Mouse (Mus musculus) frontal cortex, postnatal 25 days (tissue): ENCODE measurements at regions not wholly inside any gene's neighbourhood (a gene's known extent, or its start where the extent isn't known, plus 50 kb on each side); places are given as distances from the start of the nearest gene placed in this dataset.

Experiments
- DNase-seq, 2 experiments: peaks; one replicate each; pipeline ENCODE4 v3.0.0; 2022; ENCODE audit warnings: low spot score in 2 of 2

- no peak for DNase-seq
Observed at GRCm38 (mm10) chr9:23911851-23912250, 185.9 kb upstream of the Npsr1 start.

DNA sequence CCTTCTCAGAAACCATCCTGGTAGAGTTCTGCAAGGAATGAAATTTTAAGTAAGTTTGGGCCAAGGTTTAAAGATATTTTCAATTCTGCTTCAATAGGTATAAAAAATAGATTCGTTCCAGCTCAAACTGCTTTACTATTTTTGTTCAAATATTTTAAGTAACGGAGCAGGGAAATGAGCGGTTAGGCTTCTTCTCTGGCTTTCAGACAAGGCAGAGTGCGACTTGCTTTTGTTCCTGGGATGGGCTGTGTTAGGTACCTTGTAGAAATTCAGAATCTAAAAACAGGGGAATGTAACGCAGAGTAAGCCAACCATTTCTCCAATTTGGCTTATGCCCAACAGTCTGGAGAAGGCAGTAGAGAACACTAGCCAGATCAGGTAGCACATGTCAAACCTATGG lies 180.5 kb upstream of the Npsr1 start:
- no peak for DNase-seq

DNA sequence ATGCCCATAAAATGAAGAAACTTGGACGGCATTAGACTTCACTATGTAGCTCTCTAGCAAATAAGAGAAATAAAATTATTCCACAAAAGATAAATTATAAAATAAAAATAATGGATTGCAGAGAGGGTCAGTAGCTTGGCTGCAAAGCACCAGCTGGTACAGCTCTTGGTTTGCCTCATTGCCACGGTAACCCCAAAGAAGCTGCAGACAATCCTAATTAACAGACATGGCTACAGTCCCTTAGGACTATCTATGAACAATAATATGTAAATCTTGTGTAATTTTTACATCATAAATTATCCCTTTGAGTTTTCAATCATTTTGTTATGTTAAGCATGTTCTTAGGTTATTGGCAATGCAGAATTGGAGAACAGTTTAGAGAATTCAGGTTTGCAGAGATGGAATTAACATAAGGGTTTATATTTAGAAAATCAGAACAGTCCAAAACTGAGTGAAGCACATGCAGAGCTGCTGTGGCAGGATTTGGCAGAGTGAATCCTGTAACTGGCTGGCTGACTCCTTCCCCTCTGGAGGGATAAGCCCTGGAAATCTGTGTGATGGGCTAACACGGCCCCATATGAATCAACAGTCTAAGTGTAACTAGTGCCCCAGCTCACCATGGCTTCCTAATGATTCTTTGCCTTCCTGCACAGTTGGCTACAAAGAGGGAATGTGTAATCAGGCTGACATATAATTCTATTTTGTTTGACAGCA lies 178.4 kb upstream of the Npsr1 start:
- no peak for DNase-seq

- DNase-seq: no peak
Observed at GRCm38 (mm10) chr9:23932185-23932584, 165.6 kb upstream of the Npsr1 start.

DNA sequence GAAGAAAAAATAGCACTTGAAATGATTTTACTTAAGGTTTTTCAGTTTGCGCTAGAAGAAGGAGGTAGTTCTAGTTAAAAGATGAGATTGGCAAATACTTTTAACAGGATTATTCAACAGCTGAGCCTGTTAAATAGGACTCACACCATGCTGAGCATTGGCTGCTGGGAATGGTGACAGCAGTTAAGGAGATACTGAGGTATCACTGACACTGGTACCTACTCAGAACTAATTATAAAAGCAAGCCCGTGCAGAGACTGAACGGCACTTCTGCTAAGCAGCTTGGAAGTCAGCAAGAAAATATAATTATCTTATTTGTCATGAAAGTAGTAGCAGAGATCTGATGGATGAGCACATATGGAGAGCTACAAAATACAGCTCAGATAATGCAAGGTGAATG lies 163.5 kb upstream of the Npsr1 start:
- no peak for DNase-seq

DNA sequence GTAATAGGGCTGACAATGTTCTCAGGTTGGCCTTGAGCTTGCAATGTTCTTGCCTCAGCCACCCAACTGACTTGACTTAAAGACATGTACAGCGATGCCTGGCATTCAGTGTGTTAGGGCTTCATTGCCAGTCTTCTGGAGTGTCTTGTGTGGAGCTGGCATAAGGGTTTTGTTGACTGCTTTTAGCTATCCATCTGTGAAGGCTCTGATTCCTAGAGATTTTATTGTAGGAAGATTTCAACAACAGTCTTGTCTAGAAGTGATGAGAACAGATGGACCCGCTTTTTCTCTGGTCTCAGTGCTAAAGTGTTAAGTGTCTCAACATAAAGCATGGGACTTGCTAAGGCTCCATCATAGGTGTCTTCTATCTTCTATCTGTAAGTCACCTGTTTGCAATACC lies 145.3 kb upstream of the Npsr1 start:
- peak in 1 of 2 experiments; percentile 21 for DNase-seq

DNA sequence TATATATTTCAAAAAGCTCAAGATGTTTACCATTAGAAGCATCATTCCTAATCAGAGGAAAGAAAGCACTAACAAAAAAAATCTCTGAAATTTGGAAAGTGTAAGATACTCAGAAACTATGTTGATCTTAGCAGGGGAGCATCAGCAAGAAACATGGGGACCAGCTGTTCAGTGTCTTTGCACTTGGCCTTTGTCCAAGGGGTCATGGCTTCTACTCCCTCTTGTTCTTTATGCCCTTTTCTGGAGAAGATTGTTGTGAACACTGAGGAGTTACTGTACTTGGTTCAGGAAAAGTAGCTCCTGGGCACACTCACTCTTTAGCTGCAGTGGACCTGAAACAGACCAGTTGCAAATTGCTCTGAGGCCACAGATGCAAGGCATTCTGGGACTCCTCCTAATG lies 141.2 kb upstream of the Npsr1 start:
- no peak for DNase-seq

DNA sequence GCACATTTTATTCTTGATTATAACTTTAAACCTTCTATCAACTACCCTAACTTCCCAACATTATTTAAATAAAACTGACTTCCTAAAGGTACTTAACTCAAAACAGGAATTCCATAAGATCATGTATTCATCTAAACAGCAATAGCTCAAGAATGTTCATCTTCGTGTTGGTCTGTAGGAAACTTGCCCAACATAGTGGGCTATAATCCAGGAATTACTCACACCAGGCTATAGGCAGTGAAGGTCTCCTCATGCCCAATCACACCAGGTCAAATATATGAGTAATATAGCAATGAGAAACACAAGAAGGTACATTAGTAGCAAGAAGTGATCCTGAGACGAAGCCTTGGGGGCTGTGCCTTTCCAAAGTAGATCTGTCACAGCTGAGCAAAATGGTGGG lies 128.1 kb upstream of the Npsr1 start:
- no peak for DNase-seq

- no peak for DNase-seq
Observed at GRCm38 (mm10) chr9:23973206-23973605, 124.6 kb upstream of the Npsr1 start.

DNA sequence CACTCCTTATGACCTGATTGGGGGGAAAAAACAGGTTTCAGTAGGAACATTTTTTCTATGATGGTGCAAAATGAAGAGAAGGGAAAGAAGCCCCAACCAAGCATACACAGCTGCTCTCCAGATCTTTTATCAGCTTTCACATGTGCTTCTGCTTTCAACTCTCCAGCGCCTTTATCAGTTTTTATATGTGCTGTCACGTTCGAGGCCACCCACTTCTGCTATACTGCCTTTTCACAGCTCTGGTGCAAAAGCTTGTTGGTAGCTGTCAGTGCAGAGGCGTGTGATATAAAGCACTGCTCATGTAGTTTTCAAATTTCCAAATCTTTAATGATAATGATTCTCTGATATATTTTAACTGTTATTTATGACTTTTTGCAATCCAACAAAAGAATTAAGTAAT lies 120.2 kb upstream of the Npsr1 start:
- no peak for DNase-seq

DNA sequence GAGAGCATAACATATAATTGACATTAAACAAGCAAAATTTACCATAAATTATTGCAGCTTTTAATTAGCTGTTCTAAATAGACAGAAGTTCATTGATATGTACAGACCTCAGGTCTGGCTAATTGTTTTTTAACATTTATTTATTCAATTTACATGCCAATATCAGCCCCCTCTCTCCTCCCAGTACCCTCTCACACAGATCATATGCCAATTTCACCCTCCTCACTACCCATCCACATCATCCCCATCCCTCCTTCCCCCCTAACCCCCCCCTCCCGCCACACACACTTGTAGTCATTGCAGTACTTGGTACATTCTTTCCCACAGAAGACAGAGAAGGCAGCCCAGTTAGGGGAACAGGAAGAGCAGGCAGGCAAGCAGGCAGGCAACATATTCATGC lies 91.4 kb upstream of the Npsr1 start:
- no peak for DNase-seq

GRCm38 (mm10) chr9:24038274-24038673 lies 59.5 kb upstream of the Npsr1 start:
- DNase-seq: no peak
